Mouse (Mus musculus): Measurements from ENCODE around the gene Kxd1. TPM values are rescaled to one million over a fixed set of nuclear protein-coding genes. Genes with fewer than 3 reads are reported as not detected.
A peak's percentile ranks its signal among the peaks of the same experiment; 100 is the strongest.

Kxd1 gene
- polyA plus RNA-seq (2015; fragmentation: Nextera tagmentation; extraction: Ambion mirVana), result 46.7 and 46.9 TPM in 2 replicates

DNA sequence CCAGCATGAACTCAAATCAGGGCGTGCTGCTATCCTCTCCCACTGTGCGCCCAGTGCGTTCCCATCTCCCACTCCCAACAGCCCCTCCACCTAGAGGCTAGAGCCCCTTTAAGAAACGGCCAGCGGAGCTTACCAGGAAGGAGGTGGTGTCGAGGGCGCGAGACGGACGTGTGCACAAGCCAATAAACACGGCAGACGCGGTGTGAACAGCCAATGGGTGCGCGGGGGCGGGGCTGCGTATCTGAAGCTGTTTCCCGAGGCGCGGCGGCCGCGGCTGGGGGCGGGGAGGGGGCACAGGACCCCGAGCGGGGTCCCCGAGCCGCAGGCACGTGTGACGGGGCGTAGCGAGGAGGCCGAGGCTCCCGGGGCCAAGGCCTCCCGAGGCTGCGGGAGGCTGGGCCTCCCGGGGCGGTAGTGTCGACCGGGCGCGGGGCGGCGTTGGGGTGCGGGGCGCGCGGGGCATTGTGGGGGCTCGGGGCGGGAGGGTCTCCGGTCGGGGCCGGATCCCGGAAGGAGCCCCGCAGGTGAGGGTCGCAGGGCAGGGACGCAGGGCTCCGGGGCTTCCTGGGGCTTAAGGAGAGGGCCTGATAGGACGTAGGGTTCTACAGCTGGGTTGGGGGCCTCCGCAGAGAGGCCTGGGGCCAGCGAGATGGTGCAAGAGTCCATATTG, at the start of gene Kxd1, which contains the start of gene Fkbp8:
Gene Kxd1, minus strand, starts transcription at position 445 of the 670 bp plus-strand sequence.
Gene Fkbp8, plus strand, starts transcription at position 213 of the 670 bp plus-strand sequence.
- H3K27ac ChIP-seq (replicated peaks), result peak within 1 kb of the TSS; percentile 91
- no peaks in the 10 kb centered on the region for H3K27me3 ChIP-seq
- peak within 1 kb of the TSS; percentile 74 for H3K4me2 ChIP-seq
- peaks cover 34% of the 10 kb centered on the region for H3K36me3 ChIP-seq
- H3K9ac ChIP-seq, result peak within 1 kb of the TSS; percentile 95
- peaks cover 42% of the 10 kb centered on the region for H3K4me1 ChIP-seq (replicated peaks)
- peak within 1 kb of the TSS; percentile 81 for H3K4me3 ChIP-seq
- H3K9me3 ChIP-seq, result no peaks in the 10 kb centered on the region
- under 1% methylated on average over 54 of the region's 61 CpGs for WGBS
- peak; percentile 95 for ATAC-seq (ENCODE audit: low read depth)

- Histone ChIP-seq H3K4me1 (replicated peaks) (no peaks in the 10 kb centered on the region), H3K27ac (replicated peaks) (no peak overlapping the region), H3K27me3 (no peaks in the 10 kb centered on the region), H3K9me3 (no peaks in the 10 kb centered on the region), H3K9ac (no peak overlapping the region), H3K36me3 (peaks cover 66% of the 10 kb centered on the region), H3K4me3 (no peak overlapping the region), H3K4me2 (no peak overlapping the region)
- ATAC-seq (ENCODE audit: low read depth), result no peak
- WGBS, result 93% methylated on average over 3 of the region's 3 CpGs
These were observed 49.5 kb upstream of the Kxd1 start for GRCm38 (mm10) chr8:70577207-70577606.

DNA sequence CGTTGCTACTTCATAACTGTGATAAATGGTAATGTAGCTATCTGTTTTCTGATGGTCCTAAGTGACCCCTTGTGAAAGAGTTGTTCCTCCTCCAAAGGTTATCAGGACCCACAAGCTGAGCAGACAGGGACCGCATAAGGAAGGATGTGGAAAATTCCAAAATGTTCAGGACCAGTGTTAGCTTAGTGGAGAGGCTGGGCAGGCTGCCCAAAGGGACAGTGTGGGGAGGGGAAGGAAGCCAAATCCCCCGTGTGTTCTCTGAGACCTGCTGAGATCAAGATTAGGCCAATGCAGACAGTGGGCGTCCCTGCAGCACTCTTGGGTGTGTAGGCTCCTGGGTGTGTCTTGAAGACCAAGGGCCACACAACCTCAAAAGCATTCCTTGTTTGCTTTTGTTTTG, 47.2 kb upstream of the Kxd1 start:
- Histone ChIP-seq H3K4me3 (no peak overlapping the region), H3K4me2 (no peak overlapping the region), H3K27me3 (no peaks in the 10 kb centered on the region), H3K4me1 (replicated peaks) (peaks cover 12% of the 10 kb centered on the region; the same call in 1 of the 2 replicates), H3K9ac (no peak overlapping the region), H3K27ac (replicated peaks) (no peak overlapping the region), H3K9me3 (no peaks in the 10 kb centered on the region), H3K36me3 (peaks cover 43% of the 10 kb centered on the region)
- WGBS, result 83% methylated on average over 4 of the region's 4 CpGs
- no peak for ATAC-seq (ENCODE audit: low read depth)

DNA sequence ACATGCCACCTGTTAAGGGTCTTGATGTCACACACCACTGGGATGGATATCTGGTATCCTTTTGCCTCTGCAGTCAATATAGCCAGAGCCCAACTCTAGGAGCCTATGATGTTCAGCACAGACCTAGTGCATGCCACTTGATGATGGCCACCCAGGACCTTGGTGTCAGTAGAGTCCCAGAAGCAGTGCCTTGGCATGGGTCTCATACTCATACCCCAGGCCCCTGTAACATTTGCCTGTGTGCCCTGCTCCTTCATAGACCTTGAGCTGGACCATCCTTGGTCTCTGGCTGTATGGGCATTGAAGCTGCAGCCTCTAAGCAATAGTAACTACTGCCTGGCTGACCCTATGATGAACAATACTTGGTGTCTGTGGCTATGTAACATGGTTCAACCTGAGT, 46.5 kb upstream of the Kxd1 start:
- Histone ChIP-seq H3K4me3 (no peak overlapping the region), H3K4me2 (no peak overlapping the region), H3K27me3 (no peaks in the 10 kb centered on the region), H3K9ac (no peak overlapping the region), H3K4me1 (replicated peaks) (peaks cover 15% of the 10 kb centered on the region; the same call in 1 of the 2 replicates), H3K27ac (replicated peaks) (no peak overlapping the region), H3K9me3 (no peaks in the 10 kb centered on the region), H3K36me3 (peaks cover 42% of the 10 kb centered on the region)
- ATAC-seq (ENCODE audit: low read depth), result no peak

DNA sequence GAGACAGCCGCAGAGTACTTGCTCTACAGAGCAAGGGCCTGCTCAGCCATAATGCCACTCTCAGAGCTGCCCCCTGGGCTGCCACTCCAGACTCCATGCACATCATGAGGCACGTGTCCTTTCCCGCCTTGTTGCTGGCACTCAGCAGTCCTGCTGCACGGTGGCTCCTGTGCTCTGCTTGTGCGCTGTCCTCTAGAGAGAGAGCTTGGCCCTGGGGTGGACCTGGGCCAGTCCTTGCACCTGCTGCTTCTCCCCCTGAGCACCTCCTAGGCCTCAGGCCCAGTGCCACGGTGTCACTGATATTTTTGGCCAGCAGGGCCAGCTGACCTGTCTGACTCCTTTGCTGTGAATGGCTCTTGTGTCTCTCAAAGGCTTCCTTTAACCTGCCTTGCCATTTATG, 43.2 kb upstream of the Kxd1 start:
- H3K4me2 ChIP-seq, result no peak overlapping the region
- WGBS, result 87% methylated on average over 6 of the region's 6 CpGs
- no peak overlapping the region for H3K27ac ChIP-seq (replicated peaks)
- ATAC-seq (ENCODE audit: low read depth), result no peak
- peaks cover 15% of the 10 kb centered on the region; the same call in 1 of the 2 replicates for H3K4me1 ChIP-seq (replicated peaks)
- no peaks in the 10 kb centered on the region for H3K27me3 ChIP-seq
- H3K9me3 ChIP-seq, result no peaks in the 10 kb centered on the region
- 0 out of 2 replicates have a peak overlapping the region, but pooled peaks have one; percentile 8 for H3K9ac ChIP-seq
- peaks cover 17% of the 10 kb centered on the region for H3K36me3 ChIP-seq
- no peak overlapping the region for H3K4me3 ChIP-seq

- no peaks in the 10 kb centered on the region for H3K27me3 ChIP-seq
- no peak overlapping the region for H3K27ac ChIP-seq (replicated peaks)
- H3K4me3 ChIP-seq, result no peak overlapping the region
- no peak overlapping the region for H3K4me2 ChIP-seq
- H3K4me1 ChIP-seq (replicated peaks), result peaks cover 20% of the 10 kb centered on the region
- no peak overlapping the region for H3K9ac ChIP-seq
- no peak for ATAC-seq (ENCODE audit: low read depth)
- H3K36me3 ChIP-seq, result peaks cover 16% of the 10 kb centered on the region
- H3K9me3 ChIP-seq, result no peaks in the 10 kb centered on the region
These were observed 42.6 kb upstream of the Kxd1 start for GRCm38 (mm10) chr8:70570360-70570759.

GRCm38 (mm10) chr8:70565561-70565960, 37.8 kb upstream of the Kxd1 start:
- no peaks in the 10 kb centered on the region for H3K36me3 ChIP-seq
- H3K27me3 ChIP-seq, result no peaks in the 10 kb centered on the region
- 63% methylated on average over 3 of the region's 3 CpGs for WGBS
- ATAC-seq (ENCODE audit: low read depth), result no peak
- peaks cover 41% of the 10 kb centered on the region for H3K4me1 ChIP-seq (replicated peaks)
- H3K9ac ChIP-seq, result no peak overlapping the region
- no peaks in the 10 kb centered on the region for H3K9me3 ChIP-seq
- H3K27ac ChIP-seq (replicated peaks), result no peak overlapping the region
- no peak overlapping the region for H3K4me2 ChIP-seq
- H3K4me3 ChIP-seq, result no peak overlapping the region

- no peaks in the 10 kb centered on the region for H3K36me3 ChIP-seq
- H3K4me3 ChIP-seq, result no peak overlapping the region
- H3K27ac ChIP-seq (replicated peaks), result no peak overlapping the region
- H3K4me1 ChIP-seq (replicated peaks), result peaks cover 34% of the 10 kb centered on the region
- no peaks in the 10 kb centered on the region for H3K9me3 ChIP-seq
- no peak overlapping the region for H3K9ac ChIP-seq
- 71% methylated on average over 3 of the region's 3 CpGs for WGBS
- no peaks in the 10 kb centered on the region for H3K27me3 ChIP-seq
- no peak overlapping the region for H3K4me2 ChIP-seq
- no peak for ATAC-seq (ENCODE audit: low read depth)
These were observed 37.0 kb upstream of the Kxd1 start for GRCm38 (mm10) chr8:70564696-70565235.

DNA sequence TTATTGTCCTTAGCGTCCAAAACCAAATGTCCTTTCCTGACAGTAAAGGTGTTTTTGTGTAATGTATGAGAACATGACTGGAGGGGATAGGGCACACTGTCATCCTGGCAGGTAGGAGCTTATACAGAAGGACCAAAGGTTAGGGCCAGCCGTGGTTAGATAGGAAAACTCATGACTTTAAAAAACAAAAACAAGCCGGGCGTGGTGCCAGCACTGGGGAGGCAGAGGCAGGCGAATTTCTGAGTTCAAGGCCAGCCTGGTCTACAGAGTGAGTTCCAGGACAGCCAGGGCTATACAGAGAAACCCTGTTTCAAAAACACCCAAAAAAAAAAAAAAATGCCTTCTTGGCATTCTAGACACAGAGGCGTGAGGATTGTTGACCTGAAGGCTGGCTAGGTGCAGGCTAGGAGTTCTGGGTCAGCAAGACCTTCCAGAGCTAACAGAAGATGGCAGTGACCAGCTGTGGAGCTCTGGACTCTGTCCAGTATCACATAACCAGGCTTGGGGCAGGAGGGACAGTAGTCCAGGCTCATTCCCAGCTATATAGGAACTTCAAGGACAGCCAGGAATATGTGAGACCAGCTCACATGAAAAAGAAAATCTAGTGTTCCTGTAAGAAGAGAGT, 36.1 kb upstream of the Kxd1 start:
- Histone ChIP-seq H3K27ac (replicated peaks) (no peak overlapping the region), H3K9me3 (no peaks in the 10 kb centered on the region), H3K4me1 (replicated peaks) (peaks cover 33% of the 10 kb centered on the region), H3K4me2 (no peak overlapping the region), H3K4me3 (no peak overlapping the region), H3K9ac (no peak overlapping the region), H3K36me3 (no peaks in the 10 kb centered on the region), H3K27me3 (no peaks in the 10 kb centered on the region)
- 89% methylated on average over 6 of the region's 6 CpGs for WGBS
- ATAC-seq (ENCODE audit: low read depth), result no peak

- H3K4me2 ChIP-seq, result no peak overlapping the region
- H3K27ac ChIP-seq (replicated peaks), result no peak overlapping the region
- WGBS, result 86% methylated on average over 3 of the region's 3 CpGs
- ATAC-seq (ENCODE audit: low read depth), result no peak
- H3K36me3 ChIP-seq, result no peaks in the 10 kb centered on the region
- H3K9ac ChIP-seq, result no peak overlapping the region
- H3K4me1 ChIP-seq (replicated peaks), result peaks cover 33% of the 10 kb centered on the region
- H3K4me3 ChIP-seq, result no peak overlapping the region
- H3K27me3 ChIP-seq, result no peaks in the 10 kb centered on the region
- no peaks in the 10 kb centered on the region for H3K9me3 ChIP-seq
These were observed 35.0 kb upstream of the Kxd1 start for GRCm38 (mm10) chr8:70562802-70563201.

DNA sequence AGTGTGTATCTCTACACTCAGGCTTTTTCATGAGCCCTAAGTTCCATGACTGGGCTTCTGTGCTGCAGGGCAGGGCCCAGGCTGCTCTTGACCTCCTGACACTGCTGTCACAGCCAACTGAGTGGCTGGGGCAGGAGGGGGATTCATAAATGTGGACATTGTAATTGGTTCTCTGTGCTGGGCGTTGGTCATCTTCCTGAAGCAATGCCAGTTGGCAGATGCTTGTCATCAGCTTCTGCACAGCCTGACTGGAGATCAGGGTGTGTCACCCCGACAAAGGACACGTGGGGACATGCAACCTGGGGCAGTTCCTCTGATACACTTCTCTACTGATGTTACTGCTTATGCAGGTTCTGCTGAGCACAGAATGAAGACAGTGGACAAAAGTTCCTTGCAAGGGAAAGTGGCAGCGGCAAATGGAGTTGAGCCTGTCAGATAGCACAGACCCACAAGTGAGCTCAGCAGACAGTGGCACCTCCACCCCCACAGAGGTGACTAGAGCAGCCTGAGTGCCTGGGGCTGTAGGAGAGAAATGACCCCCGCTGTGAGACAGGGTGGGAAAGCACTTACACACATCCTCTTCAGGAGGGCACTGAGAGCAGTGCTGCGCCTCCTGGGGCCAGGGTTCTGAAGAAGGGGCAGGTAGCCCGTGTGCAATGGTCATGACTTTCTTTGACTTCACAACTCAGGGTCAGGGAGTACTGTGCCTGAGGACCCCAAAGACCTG, 34.2 kb upstream of the Kxd1 start:
- Histone ChIP-seq H3K27ac (replicated peaks) (peak overlapping the region; percentile 23; the same call in 1 of the 2 replicates), H3K27me3 (no peaks in the 10 kb centered on the region)

GRCm38 (mm10) chr8:70561357-70561756, 33.6 kb upstream of the Kxd1 start:
- H3K9me3 ChIP-seq, result no peaks in the 10 kb centered on the region
- no peak for ATAC-seq (ENCODE audit: low read depth)
- no peak overlapping the region for H3K4me3 ChIP-seq
- no peaks in the 10 kb centered on the region for H3K27me3 ChIP-seq
- H3K4me2 ChIP-seq, result no peak overlapping the region
- H3K9ac ChIP-seq, result peak overlapping the region; percentile 12; the same call in 1 of the 2 replicates
- no peaks in the 10 kb centered on the region for H3K36me3 ChIP-seq
- H3K27ac ChIP-seq (replicated peaks), result peak overlapping the region; percentile 23; the same call in 1 of the 2 replicates
- peaks cover 40% of the 10 kb centered on the region for H3K4me1 ChIP-seq (replicated peaks)
- 65% methylated on average over 4 of the region's 4 CpGs for whole genome bisulfite sequencing

More for the DNA sequence above, 34.2 kb upstream of the Kxd1 start:
- ATAC-seq (ENCODE audit: low read depth), result no peak
- 76% methylated on average over 7 of the region's 7 CpGs for WGBS
- Histone ChIP-seq H3K4me2 (no peak overlapping the region), H3K4me1 (replicated peaks) (peaks cover 38% of the 10 kb centered on the region), H3K36me3 (no peaks in the 10 kb centered on the region), H3K4me3 (no peak overlapping the region), H3K9ac (peak overlapping the region; percentile 12; the same call in 1 of the 2 replicates), H3K9me3 (no peaks in the 10 kb centered on the region)
